Mouse (Mus musculus): ENCODE measurements around the gene Faf1.

Gene Faf1

GRCm38 (mm10) chr4:110006044-110006443 is 329.7 kb downstream of the Faf1 start:
- DNase-seq (ENCODE audit: low read depth in 2 of 2, low spot score in 2 of 2), result no peak
